Mouse (Mus musculus) adrenal gland, adult 10 weeks (tissue): ENCODE results near the gene Has3. TPM values are rescaled to one million over a fixed set of nuclear protein-coding genes. Genes with fewer than 3 reads are reported as not detected.

Experiments
- polyA plus RNA-seq: library from polyadenylated mRNA; stranded (reverse); fragments of 350-450 nt; fragmentation: Illumina TruSeq; extraction: RNeasy Lipid Tissue Mini Kit (QIAGEN cat#74804); gene quantifications from one replicate; pipeline ENCODE4 v1.2.3, GENCODE M21; 2014; ENCODE audit warnings: low read depth, low replicate concordance

The Has3 gene
- polyA plus RNA-seq = 0.29 TPM

GRCm38 (mm10) chr8:106870051-106870450, at the start of gene Has3:
Has3 (plus strand) TSS chr8:106870242.

GRCm38 (mm10) chr8:106893481-106894156, 23.6 kb downstream of the Has3 start, which contains the start of gene Utp4:
Utp4 (plus strand) TSS chr8:106893636.

Other genes starting within 250 kb of the Has3 start
- 1.2 TPM for gene Tango6, start 187.2 kb upstream of the Has3 start, polyA plus RNA-seq
- 35.2 TPM for gene Utp4, start 23.4 kb downstream of the Has3 start, polyA plus RNA-seq
- 36.1 TPM for gene Sntb2, start 65.5 kb downstream of the Has3 start, polyA plus RNA-seq
- gene Vps4a, start 161.0 kb downstream of the Has3 start, polyA plus RNA-seq = 53.2 TPM
- 108 TPM for gene Pdf, start 178.4 kb downstream of the Has3 start, polyA plus RNA-seq
- gene Cog8, start 186.4 kb downstream of the Has3 start, polyA plus RNA-seq = 37.6 TPM
- gene Nip7, start 186.6 kb downstream of the Has3 start, polyA plus RNA-seq = 12.5 TPM
- gene Tmed6, start 195.4 kb downstream of the Has3 start, polyA plus RNA-seq = not detected
- 32.7 TPM for gene Terf2, start 226.3 kb downstream of the Has3 start, polyA plus RNA-seq